Mouse (Mus musculus) embryonic fibroblast, embryonic 13.5 days (primary cell): Measurements from ENCODE around the gene Gpr137c.

ENCODE experiments used
- CTCF ChIP-seq: IDR thresholded peaks from 2 replicates; pipeline ENCODE4 v1.5.1; 2011; ENCODE audit warnings: mild to moderate bottlenecking, control low read depth, low read length, moderate library complexity, borderline replicate concordance; ENCODE audit not compliant: insufficient read depth
- POLR2A ChIP-seq: IDR thresholded peaks from 2 replicates; pipeline ENCODE4 v1.6.1; 2011; ENCODE audit warnings: low read depth, mild to moderate bottlenecking, control low read depth, low read length, moderate library complexity

DNA sequence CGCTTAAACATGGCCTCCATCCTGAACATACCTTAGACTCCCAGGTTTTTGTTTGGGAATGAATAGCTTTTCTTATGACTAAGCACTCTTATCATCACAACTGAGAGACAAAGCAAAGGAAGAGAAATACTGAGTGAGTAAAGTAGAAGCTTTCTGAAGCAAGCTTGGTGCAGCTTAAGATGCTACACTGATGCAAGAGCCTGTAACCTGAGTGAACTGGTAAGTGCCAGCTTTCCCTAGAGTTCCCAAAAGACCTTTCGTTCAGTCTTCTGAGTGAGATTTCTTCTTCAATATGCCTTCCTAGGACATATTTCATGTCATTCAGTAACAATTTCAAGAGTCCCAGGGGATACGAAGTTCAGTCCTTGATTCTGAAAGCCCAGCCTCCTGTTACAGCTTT is 101.5 kb downstream of the Gpr137c start:
- TF ChIP-seq CTCF (no peak), POLR2A (no peak)
